Mouse (Mus musculus) mouse trophoblast stem cell (cell line): Measurements from ENCODE around the gene Nlrp1a.

ENCODE experiments used
- in situ Hi-C, 2 experiments: fragments of 300-500 bp; cut with MseI, MboI; formaldehyde crosslinking; loops; 2 replicates in 1 of 2; 3 replicates in 1 of 2; pipeline ENCODE4 v1.15.1; 2025

The Nlrp1a gene

DNA sequence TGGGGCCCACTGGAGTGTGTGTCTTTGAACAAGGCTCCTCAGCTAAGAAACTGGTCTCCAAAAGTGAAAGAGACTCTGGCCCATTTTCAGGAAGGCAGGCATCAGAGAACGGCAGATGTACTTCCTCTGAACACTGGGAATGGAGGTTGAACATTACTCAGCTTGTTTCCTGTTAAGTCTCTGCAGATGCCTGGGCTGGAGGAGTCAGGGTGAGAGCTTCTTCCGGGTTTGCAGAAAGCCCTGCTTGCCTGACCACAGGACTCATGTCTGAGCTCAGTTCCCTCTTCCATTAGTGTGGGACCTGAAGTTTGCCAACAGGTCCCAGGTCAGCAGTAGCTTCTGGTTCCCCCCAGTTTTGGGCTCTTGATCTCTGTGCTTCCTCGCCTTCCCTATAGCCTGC is at the start of gene Nlrp1a:
TSS of gene Nlrp1a (minus strand) at position 44 of the 400 bp plus-strand sequence.
- in situ Hi-C loops, result loop anchor here in 1 of 2 experiments (5.0 kb wide), 1 partner anchor 88 kb away; the partner anchor contains the start of gene Nlrp1b

DNA sequence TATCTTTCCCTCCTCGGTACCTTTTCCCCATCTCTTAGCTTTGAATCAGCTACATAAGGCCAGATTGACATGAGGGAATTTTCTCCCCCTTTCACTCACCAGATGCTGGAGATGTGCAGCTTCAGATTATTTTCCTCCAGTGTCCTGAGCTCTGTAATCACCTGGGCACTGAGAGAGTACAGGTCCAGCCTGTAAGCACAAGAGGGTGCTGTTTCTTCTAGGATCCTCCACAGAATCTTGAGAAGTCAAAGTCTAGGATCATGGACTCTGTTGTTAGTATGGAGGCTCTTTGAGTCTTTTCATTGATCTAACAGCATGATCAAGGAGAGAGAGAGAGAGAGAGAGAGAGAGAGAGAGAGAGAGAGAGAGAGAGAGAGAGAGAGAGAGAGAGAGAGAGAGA is 25.1 kb upstream of the Nlrp1a start:
- in situ Hi-C loops, result no loop called here

DNA sequence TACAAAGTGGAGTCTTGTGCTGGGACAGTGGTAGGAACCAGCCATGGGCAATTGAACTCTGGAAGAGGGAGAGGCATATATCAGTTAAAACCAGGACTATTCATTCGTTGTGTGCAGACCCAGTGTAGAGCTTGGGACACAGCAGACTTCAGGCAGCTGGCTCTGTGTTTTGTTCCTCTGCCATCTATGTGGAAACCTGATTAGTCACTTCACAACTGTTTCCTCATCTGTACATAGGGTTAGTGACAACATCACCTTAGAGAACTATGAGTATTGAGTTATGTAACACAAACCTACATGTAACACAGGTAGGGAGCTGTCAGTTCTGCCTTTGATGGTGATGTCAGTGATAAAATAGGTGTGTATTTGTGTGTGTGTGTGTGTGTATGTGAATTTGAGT is 19.6 kb upstream of the Nlrp1a start:
- in situ Hi-C loops, result no loop called here

DNA sequence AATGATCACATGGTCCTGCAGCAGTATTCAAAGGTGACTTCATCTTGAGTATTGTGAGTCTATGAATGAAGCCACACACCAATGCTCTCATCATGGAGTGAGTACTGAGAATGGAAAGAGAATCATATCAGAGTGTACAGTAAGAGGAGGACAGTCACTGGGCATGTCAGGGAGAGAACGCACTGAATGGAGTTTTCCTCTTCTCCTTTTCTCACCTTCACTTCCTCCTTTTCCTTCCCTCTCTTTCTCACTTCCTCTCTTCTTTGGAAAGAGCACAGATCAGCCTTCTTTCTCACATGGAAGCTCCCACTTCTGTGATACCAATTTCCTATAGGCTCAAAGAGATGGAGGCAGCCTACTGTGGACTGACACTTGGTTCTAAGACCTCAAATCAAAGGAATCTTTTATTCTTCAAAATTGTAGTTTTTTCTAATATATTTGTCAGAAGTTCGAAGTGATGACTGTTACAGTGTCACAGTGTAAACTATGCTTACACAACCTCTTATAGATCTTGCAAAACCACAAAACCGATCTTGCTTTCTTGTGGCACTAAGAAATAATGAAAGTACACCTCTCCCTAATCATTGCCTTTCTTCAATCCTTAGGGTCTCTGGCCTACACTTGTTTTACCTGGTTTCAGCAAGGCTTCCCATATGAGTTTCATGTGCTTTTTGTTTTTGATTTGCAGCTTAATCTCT is 15.1 kb upstream of the Nlrp1a start:
- in situ Hi-C loops, result no loop called here

DNA sequence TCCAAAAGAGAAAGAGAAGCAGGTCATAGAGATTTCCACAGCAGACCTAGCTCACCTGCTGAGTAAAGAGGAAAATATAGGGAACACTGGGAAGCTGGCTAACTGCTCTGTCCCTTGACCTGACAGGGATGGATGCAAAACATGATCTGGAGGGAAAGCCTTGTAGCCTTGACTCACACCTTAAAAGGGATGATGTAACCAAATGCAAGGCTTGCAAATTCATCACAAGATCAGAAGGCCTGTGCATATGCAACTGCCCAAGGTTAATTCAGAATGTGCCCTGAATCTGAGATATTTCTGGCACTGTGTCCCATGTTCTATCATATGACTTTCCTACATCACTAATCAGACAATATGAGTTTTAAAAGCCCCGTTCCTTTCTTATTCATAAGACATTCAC is 10.8 kb upstream of the Nlrp1a start:
- in situ Hi-C loops, result no loop called here

DNA sequence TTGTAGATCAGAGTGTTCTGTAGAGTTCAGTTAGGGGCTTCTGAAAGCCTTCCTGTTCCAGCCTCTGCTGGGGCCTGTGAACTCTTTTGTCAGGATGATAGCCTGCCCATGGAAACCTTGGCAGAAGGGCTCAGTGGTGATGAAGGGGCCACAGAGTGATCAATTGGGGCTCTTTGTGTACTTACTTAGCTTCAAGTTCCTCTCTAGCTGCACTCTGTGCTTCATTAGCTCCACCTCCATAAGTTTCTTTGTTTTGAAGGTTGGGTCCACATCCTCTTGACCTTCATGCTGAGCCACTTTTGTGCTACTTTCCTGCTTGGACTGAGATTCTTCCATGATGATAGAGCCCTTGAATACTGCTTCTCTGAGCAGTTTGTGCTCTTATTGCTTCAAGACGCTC is 2.5 kb downstream of the Nlrp1a start:
- in situ Hi-C loops, result loop anchor here in 1 of 2 experiments (5.0 kb wide), 1 partner anchor 90 kb away; the partner anchor contains the start of gene Nlrp1b

DNA sequence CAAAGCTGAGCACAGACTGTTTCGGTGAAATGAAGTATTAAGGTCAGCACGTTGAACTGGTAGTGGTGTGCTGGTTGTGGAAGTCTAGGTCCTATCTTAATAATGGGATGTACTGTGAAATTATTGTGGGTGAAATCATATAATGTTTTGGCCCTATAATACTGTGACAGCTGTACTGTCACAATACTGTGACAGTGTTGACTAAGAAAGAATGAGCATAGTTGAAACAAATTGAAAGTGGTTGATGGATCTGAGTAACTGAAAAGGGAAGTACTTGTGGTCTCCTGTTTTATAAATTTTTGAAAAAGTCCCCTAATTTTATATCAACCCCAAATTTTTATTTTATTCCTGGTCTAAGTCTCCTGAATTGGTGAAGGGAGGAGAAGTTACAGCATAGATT is 37.4 kb downstream of the Nlrp1a start:
- in situ Hi-C loops, result no loop called here

DNA sequence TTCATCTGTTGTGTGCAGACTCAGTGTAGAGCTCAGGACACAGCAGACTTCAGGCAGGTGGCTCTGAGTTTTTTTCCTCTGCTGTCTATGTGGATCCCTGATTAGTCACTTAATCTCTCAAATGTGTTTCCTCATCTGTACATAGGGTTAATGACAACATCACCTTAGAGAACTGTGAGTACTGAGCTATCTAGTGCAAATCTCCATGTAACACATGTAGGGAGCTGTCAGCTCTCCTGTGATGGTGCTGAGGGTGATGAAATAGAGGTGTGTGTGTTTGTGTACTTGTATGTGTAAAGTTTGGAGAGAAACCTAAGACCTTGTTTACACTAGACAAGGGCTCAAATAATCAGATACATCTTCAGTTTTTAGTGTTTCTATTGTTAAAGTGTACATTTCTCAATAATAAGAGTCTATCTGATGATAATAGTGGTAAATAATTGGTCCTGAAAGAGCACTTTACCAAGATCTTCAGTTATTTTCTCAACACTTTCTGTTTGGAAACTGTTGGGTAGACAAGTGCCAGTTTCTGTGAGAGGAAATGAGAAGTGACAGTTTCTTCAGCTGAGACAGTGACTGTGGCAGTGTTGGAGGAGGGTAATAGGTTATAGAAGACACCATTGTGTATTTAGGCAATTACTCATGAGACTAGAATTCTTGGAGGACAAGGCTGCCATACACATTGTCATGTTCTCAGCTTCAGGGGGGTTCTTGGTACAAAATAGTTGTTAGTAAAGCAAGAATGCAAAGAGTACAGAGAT is 38.1 kb downstream of the Nlrp1a start:
- in situ Hi-C loops, result no loop called here

DNA sequence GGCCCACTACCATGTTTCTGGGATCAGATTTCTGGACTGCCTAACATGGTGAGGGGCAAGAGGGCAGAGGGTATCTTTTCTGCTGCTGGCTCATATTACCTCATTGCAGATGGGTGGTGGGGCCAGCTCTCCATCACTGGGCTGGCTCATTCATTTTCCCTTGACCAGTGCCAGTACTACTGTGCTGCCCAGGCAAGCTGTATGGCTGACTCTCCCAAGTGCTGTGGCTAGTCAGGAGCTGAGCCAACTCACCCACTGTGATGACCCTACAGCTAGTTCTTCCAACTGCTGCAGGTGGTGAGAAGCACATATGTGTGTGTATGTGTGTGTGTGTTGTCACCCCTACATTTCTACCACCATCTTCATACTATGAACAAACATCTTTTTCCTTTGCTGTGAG is 40.6 kb downstream of the Nlrp1a start:
- in situ Hi-C loops, result no loop called here

DNA sequence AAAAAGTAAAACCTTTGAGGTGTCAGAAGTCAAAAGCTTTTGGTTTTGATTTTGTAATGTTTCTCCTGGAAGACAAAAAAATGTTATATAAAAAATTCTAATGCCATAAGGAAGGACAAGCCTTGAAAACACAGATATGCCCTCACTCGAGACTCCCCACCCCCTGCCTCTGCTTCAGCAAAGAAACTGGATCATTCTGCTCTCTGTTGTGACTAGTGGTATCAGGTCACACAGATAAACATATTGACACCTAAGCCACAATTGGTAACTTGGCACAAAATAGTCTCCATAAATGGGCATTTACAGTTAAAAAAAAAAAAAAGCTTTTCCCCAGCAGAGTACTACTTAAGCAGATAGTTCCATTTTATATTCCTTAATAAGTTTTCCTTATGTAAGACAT is 68.2 kb downstream of the Nlrp1a start:
- in situ Hi-C loops, result no loop called here

DNA sequence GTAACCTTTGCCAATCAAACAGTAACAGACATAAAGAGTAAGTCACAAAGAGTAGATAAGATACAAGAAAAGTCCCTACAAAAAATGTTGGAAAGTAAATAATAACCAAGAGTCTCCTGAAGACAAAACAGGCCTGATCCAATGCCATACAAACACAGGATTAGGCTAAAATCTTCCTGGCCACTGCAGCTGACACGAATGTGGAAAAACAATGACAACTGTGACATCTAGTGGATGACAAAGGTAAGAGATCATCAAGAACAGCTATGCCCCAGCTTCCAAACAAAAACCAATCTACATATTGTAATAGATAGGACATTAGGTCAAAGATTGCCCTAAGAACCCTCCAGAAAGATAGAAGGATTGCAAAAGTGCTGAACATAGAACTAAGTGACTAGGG is 92.0 kb downstream of the Nlrp1a start:
- in situ Hi-C loops, result loop anchor here in 1 of 2 experiments (10.0 kb wide), 1 partner anchor 62 kb away; no protein-coding TSS in a partner anchor
